Mouse (Mus musculus) C2C12 (cell line): Measurements from ENCODE around the gene Aff1. TPM values are rescaled to one million over a fixed set of nuclear protein-coding genes. Genes with fewer than 3 reads are reported as not detected.

ENCODE experiments used
- H3K27me3 ChIP-seq: one replicate; pipeline ENCODE4 v1.6.1; 2011; ENCODE audit not compliant: control insufficient read depth, insufficient read depth, insufficient read length
- H3K36me3 ChIP-seq: one replicate; pipeline ENCODE4 v1.6.1; 2011; ENCODE audit not compliant: control insufficient read depth, insufficient read depth
- H3K4me3 ChIP-seq: one replicate; pipeline ENCODE4 v1.5.1; 2011; ENCODE audit warnings: mild to moderate bottlenecking, control low read depth; ENCODE audit not compliant: poor library complexity, insufficient read depth, severe bottlenecking
- H3K79me2 ChIP-seq: one replicate; pipeline ENCODE4 v1.6.1; 2011; ENCODE audit not compliant: control insufficient read depth, insufficient read depth
- H3K79me3 ChIP-seq: one replicate; pipeline ENCODE4 v1.6.1; 2011; ENCODE audit warnings: low read depth, control low read depth
- H3ac ChIP-seq: one replicate; pipeline ENCODE3; 2011; ENCODE audit warnings: low read depth; ENCODE audit not compliant: control insufficient read depth, insufficient read length
- CEBPB ChIP-seq: IDR thresholded peaks from one replicate; pipeline ENCODE4 v1.6.1; 2011; ENCODE audit warnings: low read depth, mild to moderate bottlenecking, control low read depth, moderate library complexity
- CTCF ChIP-seq: IDR thresholded peaks from one replicate; pipeline ENCODE4 v1.5.1; 2011; ENCODE audit not compliant: control insufficient read depth, insufficient read depth, insufficient read length
- FOSL1 ChIP-seq: IDR thresholded peaks from one replicate; pipeline ENCODE4 v1.8.0; 2011; ENCODE audit warnings: mild to moderate bottlenecking, low read length; ENCODE audit not compliant: poor library complexity, insufficient read depth, severe bottlenecking
- MAX ChIP-seq: IDR thresholded peaks from one replicate; pipeline ENCODE4 v1.6.1; 2011; ENCODE audit warnings: mild to moderate bottlenecking, control low read depth
- MYOD1 ChIP-seq: IDR thresholded peaks from one replicate; pipeline ENCODE4 v1.6.1; 2011; ENCODE audit warnings: low read depth; ENCODE audit not compliant: control insufficient read depth, insufficient read length
- MYOG ChIP-seq: IDR thresholded peaks from one replicate; pipeline ENCODE4 v1.6.1; 2011; ENCODE audit not compliant: control insufficient read depth, insufficient read length; ENCODE audit errors: extremely low read depth
- USF1 ChIP-seq: IDR thresholded peaks from one replicate; pipeline ENCODE4 v1.6.1; 2011; ENCODE audit warnings: low read depth, mild to moderate bottlenecking, control low read depth, moderate library complexity
- polyA plus RNA-seq: library from polyadenylated mRNA; unstranded; fragments of >200 nt; fragmentation: generic; extraction: Trizol; gene quantifications from one replicate; pipeline ENCODE4 v1.2.1, GENCODE M21; 2012; ENCODE audit warnings: missing spikeins

Gene Aff1
- polyA plus RNA-seq, 1 experiment: 10.0 TPM

DNA sequence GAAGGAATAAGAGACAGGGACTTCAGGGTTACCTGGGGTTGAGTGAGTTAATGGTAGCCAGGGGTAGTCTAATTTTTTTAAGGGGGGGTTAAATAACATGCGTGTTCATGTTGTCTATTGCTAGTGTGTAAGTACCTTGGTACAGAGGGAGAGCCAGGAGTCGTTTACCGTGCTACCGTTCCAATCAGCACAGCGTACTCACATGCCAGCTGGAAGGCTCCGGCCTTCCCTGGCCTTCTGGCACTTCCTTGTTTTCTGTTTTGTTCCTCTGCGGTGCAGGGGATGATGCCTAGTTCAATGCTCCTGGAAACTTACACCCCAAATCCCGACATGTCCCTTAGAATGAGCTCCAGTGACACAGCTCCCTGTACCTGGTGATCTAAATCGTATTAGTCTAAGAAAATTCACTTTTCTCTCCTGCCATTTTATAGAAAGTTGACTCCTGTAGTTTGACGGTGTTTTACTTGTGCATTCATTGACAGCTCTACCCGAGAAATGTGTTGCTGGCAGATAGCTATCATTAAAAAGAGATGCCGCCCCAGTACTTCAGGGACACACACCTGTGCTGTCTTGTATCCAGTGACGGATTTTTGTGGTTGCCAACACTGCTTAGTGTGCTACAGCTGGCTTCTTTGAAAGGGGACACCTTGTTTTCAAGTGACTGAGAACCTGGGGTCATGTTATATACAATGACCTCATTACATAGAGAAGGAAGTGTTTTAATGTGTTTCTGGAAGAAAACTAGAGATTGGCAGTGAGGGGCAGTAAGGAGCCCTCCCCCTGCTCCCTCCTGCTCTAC lies 129.5 kb downstream of the Aff1 start:
- no peak for TF ChIP-seq CTCF
- TF ChIP-seq CEBPB: no peak
- TF ChIP-seq MYOD1: no peak
- no peak for TF ChIP-seq MYOG
- TF ChIP-seq MAX: no peak
- TF ChIP-seq FOSL1: no peak
- TF ChIP-seq USF1: no peak
- H3K4me3 ChIP-seq: no peak overlapping the region
- H3K36me3 ChIP-seq: peaks cover 43% of the 10 kb centered on the region
- H3ac ChIP-seq: no peak overlapping the region
- no peaks in the 10 kb centered on the region for H3K27me3 ChIP-seq
- H3K79me3 ChIP-seq: no peaks in the 10 kb centered on the region
- H3K79me2 ChIP-seq: peaks cover 6% of the 10 kb centered on the region

DNA sequence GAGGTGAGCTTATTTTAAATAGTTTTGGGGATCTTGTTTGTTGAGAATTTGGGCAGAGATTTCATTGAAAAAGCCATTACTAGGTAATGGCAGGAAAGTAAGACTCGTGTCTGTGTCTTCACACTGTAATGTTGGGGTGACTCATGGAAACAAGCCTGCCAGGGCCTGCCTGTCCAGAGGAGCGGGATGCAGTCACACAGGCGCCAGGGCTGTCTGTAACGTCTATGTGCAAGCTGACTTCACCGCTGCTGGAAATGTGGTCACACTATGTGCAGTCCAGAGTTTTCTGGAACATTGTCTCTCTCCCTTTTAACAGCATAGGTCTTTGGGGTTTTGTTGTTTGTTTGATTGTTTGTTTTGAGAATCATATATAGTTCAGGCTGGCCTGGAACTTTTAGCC lies 130.8 kb downstream of the Aff1 start:
- Histone ChIP-seq H3K4me3 (no peak overlapping the region), H3K36me3 (peaks cover 46% of the 10 kb centered on the region), H3K27me3 (no peaks in the 10 kb centered on the region), H3K79me2 (peaks cover 6% of the 10 kb centered on the region), H3K79me3 (no peaks in the 10 kb centered on the region), H3ac (no peak overlapping the region)
- no peak for TF ChIP-seq MYOG
- no peak for TF ChIP-seq USF1
- TF ChIP-seq CEBPB: no peak
- no peak for TF ChIP-seq MAX
- TF ChIP-seq CTCF: no peak
- no peak for TF ChIP-seq FOSL1
- no peak for TF ChIP-seq MYOD1

DNA sequence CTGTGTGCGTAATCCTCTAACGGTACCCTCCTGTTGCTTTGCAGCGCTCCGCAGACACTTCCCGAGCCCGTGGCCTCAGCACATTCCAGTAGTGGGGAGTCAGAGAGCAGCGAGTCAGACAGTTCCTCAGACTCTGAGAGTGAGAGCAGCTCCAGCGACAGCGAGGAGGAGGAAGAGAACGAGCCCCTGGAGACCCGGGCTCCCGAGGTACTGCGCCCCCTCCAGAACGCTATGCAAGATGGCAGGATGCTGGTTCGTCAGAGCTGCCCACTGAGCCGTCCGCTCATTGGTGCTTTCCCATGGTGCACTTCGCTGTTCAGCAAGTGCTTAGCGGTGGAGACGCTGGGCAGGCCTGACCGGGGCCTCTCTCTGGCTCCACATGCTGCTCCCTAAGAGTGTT lies 136.1 kb downstream of the Aff1 start:
- peaks cover 6% of the 10 kb centered on the region for H3K79me2 ChIP-seq
- H3K79me3 ChIP-seq: no peaks in the 10 kb centered on the region
- H3ac ChIP-seq: no peak overlapping the region
- TF ChIP-seq MYOD1 (no peak), USF1 (no peak), FOSL1 (no peak), CTCF (no peak), MAX (no peak), MYOG (no peak), CEBPB (no peak)
- H3K27me3 ChIP-seq: no peaks in the 10 kb centered on the region
- no peak overlapping the region for H3K4me3 ChIP-seq
- peaks cover 67% of the 10 kb centered on the region for H3K36me3 ChIP-seq

DNA sequence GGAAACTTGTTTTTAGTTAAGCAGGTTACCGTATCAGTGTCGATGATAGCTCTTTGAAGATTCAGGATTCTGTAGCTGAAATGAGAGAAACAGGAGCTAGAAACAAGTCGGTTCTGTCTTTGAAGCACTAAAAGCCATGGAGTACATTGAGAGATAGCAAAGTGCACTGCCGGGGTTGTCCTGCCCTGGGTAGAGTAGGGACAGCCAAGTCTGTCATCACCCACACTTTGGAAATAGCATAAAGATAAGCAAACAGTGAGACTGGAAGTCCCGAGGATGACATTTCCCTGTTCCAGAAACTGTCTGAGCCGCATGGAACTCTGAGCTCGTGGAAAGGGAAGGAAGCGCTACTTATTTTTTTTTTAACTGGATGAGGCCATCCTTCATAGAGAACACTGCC lies 136.6 kb downstream of the Aff1 start:
- Histone ChIP-seq H3K27me3 (no peaks in the 10 kb centered on the region), H3ac (no peak overlapping the region), H3K4me3 (no peak overlapping the region), H3K36me3 (peaks cover 69% of the 10 kb centered on the region), H3K79me3 (no peaks in the 10 kb centered on the region), H3K79me2 (peaks cover 3% of the 10 kb centered on the region)
- TF ChIP-seq FOSL1 (no peak), MYOD1 (no peak), CEBPB (no peak), MAX (no peak), CTCF (no peak), MYOG (no peak), USF1 (no peak)

DNA sequence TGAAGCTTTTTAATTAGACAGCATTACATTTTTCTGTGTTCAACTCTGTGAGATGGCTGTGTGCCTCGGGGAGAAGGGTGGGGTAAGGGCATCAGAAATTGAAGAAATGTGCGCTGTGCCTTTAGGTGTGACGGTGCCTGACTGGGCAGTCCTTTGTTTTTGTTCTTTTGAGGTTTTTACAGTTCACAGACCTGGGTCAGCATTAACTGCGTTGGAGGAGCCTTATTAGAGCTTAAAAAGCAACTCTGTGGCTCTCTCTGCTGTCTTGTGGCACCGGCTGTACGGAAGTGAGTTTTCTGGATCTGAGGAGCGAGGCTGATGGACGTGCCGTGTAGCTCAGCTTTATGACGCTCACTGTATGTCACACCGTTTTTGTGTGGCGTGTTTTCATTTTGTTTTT lies 137.0 kb downstream of the Aff1 start:
- TF ChIP-seq MAX (no peak), CEBPB (no peak), CTCF (no peak), MYOG (no peak), FOSL1 (no peak), USF1 (no peak), MYOD1 (no peak)
- H3K79me2 ChIP-seq: no peaks in the 10 kb centered on the region
- H3K79me3 ChIP-seq: no peaks in the 10 kb centered on the region
- H3K36me3 ChIP-seq: peaks cover 73% of the 10 kb centered on the region
- no peak overlapping the region for H3ac ChIP-seq
- no peak overlapping the region for H3K4me3 ChIP-seq
- no peaks in the 10 kb centered on the region for H3K27me3 ChIP-seq
